Mouse (Mus musculus) CD4-positive, CD25-positive, alpha-beta regulatory T cell, adult 2 months (primary cell): ENCODE data around the gene Cytip.
"Not testable (repeated sequence)": the region's sequence is repeated elsewhere in the genome, so short reads cannot be mapped to it uniquely, and the experiment has no call there.

Experiments used
- DNase-seq: peaks from one replicate; pipeline ENCODE4 v3.0.0-alpha.2; 2012; ENCODE audit warnings: low read depth, low spot score

Cytip gene

DNA sequence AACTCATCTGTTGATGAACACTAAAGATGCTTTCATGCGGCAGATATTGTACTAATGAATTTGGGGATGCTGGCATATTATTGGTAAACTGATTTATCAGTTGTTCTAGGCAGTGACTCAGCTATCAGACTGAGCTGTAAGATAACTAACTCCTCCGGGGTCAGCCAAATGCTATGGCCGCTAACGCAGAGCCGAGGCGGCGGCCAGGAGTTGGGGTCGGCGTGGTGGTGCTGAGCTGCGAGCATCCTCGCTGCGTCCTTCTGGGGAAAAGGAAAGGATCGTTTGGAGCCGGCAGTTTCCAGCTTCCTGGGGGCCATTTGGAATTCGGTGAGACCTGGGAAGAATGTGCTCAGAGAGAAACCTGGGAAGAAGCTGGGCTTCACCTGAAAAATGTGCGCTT, 87.4 kb downstream of the Cytip start:
- DNase-seq = not testable (repeated sequence)

GRCm38 (mm10) chr2:58107046-58107445, 88.3 kb downstream of the Cytip start:
- peak; percentile 67 for DNase-seq

DNA sequence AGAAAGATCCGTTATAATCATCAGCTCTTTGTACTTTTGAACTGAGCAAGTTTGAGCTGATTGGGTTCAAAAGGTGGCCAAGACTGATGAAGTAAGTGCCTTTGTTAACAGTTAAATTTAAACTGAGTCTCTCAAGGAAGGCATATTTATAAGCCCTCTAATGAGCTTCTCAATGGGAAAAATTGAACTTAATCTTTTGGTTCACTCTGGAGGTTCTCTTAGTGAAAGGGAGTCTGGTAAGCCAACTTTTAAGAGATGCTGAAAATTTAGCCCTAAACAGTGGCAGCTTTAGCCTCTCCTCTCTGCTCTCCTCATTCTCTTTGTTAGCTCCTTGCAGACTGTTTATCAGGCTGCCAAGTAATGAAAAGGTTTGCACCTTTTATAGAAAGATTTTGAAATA, 100.5 kb downstream of the Cytip start:
- DNase-seq = no peak

- DNase-seq = no peak
These were observed 108.9 kb downstream of the Cytip start for GRCm38 (mm10) chr2:58086420-58086819.

DNA sequence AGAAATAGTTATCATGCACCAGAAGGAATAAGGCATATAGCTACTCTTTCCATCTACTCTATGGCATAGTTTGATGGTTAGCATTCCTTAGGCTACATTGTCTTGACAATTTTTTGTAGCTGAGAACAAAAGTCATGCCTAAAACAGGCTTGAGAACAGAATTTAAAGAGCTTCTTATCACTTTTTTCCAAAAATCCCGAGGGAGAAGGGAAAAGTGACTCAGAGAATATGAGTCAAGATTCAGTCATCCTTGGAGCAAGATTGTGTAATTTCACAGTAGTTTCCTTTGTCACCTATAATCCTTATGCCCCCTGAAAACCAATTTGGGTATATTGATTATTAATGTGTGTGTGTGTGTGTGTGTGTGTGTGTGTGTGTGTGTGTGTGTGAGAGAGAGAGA, 115.5 kb downstream of the Cytip start:
- DNase-seq = no peak
